Mouse (Mus musculus): ENCODE data around the gene Zfp418.
"Not testable (repeated sequence)": the region's sequence is repeated elsewhere in the genome, so short reads cannot be mapped to it uniquely, and the experiment has no call there.

Gene Zfp418

DNA sequence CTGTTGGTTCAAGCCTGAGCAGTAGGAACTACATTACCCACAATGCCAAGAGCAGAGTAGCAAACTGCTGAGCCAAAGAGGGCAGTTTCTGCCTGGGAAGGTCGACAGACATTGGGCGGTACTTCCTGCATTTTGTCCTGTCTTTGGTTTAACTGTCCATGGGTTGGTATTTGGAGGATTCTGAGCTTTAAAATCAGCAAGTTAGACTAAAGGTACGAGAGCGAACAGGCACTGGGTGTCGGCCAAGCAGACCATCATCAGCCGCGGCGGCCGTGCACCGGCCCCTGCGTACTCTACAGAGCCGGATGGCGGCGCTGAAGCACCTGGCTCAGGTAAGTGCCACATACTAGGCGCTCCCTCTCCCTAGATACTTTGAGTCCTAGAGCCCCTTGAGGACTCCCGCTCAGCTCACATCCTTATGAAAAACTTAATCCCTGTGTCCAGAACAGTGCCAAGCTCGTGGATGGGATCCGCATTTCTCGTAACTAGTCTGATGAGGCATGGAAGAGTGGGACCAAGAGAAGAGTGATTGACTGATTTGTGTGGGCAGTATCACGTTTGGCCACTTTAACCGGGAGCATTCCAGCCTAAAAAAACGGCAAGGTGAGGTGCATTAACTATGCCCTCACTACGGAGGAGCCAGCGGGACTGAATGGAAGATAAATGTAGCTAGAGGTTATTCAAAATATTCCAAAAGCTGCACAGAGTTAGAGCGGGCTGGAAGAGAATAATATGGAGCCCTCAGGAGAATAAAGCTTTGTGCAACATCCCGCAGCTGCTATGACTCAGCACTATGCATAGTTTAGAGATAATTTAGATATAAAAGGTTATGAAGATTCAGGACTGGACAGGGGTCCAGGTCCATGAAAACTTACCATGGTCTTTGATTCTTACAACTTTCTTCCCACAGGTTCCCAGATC, at the start of gene Zfp418:
Gene Zfp418, plus strand, starts transcription at position 104 of the 921 bp plus-strand sequence.
- peak; percentile 68 for DNase-seq

DNA sequence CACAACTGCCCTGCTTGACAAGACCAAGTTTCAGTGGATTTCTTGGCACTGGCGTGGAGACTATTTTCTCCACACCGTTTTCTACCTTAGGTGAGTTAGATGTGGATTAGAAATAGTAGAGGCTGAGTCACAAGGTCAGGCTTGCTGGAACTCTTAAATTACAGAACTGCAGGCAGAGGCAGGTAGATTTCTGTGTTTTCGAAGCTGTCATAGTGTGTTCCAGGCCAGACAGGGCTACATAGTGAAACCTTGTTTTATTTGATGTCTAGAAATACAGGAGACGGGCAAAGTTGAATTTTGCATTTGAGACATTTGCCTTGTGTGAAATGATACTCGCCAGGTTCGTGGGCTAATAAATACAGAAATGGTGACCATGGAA, 49.5 kb upstream of the Zfp418 start:
- DNase-seq, result no peak

DNA sequence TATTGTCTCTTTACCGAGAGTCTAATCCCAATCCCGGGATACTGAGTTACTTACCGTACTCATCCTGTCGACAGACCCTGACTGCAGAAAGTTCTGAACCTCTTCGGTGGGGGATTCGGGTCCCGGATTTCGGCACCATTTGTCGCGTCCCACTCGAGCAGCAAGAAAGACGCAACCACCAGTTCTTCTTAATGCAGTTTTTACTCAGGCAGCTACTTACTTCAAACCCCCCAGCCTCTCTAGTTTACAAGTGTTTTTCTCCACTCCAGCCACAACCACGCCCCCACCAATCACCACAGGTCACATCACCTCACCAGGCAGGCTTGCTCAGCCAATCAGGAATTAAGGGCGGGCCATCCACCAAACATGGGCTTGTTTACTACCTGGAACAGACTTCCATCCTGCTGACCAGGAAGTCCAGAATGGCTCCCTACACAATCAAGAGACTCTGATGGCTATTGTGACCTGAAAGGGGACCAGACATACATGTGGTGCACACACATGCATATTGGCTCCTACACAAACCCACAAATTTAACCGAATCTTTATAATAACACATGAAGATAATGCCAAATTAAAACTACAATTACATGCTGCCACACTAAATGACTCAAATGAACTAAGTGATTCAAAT, 40.5 kb upstream of the Zfp418 start:
- not testable (repeated sequence) for DNase-seq

DNA sequence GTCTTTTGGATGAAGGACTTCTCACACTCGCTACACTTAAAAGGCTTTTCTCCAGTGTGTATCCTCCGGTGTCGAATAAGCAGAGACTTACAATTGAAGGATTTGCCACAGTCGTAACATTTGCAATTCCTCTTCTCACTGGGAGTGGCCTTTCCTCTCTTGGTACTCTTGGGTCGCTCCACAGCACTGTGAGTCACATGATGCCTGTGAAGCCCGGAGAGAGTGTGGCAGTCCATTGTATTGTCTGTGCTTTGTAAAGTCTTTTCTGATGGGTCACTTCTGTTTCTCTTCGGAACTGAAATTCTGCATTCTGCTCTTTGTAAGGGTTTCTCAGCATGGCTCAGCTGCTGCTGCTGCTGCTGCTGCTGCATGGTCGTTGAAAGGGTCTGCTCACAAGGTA, 38.4 kb upstream of the Zfp418 start:
- no peak for DNase-seq

DNA sequence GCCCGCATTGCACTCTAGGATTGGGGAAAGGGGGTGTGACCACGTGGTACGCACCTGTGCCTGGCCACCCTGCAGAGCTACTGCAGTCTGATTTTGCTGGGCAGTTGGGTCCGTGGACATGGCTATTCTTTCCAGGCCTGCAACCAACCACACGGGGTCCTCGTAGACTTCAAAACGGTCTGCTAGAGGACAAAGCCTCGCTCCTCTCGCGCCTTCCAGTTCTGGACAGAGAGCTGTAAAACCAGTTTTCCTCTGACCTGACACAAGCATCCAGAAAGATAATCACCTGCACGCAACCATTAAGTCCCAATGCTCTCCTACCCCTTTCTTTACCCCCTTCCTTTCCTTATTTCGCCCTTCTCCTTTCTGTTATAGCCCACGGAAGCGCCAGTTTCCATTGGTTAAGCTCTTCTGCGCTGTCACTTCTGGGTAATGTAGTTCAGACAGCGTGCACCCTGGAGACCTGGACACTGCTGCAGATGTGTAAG, 34.7 kb upstream of the Zfp418 start, which contains the start of gene Zfp773:
Gene Zfp773, minus strand, starts transcription at position 377 of the 488 bp plus-strand sequence.
- DNase-seq, result peak; percentile 57

DNA sequence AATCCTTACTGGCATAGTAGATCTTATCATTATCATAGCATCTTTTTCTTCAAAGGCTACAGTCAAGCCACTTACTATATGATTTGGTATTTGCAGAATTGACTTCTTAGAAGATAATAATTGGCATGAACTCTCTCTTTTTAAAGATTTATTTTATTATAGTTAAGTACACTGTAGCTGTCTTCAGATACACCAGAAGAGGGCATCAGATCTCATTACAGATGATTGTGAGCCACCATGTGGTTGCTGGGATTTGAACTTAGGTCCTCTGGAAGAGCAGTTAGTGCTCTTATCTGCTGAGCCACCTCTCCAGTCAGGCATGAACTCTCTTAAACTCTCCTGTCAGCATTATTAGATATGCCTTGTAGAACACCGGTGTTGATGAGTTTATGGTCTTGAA, 26.9 kb upstream of the Zfp418 start:
- no peak for DNase-seq

DNA sequence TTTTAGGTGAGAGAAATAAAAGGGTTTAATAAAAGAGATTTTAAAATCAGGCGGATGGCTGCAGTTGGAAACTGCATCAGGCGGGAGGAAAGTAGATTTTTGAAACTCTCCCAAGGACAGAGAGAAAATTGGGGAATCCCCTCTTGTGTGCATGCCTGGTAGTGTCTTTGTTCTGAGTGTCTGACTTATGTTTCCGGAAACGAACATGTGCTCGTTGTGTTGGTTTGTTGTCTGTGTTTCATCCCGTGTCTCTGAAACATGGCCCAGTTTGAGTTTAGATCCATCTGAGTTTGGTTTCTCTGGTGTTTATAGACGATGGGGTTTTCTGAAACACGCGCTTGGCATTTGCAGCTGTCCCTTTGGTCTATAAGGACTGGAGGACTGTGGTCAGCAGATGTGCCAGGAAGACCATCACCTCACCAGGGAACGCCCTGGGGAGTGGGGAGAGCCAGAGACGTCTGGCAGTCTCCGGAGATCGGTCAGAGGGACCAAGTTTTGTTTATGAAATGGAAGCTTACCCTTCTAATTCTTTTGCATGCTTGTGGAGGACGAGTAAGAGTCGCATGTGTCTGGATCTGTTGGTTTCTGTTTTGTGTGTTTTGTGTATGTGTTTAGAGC, 25.0 kb upstream of the Zfp418 start:
- DNase-seq, result no peak

DNA sequence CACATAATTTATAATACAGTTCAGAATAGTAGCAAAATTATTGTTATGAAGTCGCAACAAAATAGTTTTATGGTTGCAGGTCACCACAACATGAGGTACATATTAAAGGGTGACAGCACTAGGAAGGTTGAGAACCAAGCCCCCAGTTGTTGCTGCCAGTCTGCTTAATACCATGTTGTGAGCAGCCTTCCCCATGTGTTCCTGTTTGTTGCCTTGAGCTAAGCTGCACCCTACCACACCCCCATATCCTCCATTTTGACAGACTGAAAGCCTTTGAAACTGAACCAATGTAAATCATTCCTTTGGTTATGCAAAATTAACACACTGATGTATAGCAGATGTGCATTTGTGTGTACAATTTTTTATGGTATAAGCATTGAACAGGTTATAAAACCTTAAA, 14.8 kb downstream of the Zfp418 start:
- no peak for DNase-seq

DNA sequence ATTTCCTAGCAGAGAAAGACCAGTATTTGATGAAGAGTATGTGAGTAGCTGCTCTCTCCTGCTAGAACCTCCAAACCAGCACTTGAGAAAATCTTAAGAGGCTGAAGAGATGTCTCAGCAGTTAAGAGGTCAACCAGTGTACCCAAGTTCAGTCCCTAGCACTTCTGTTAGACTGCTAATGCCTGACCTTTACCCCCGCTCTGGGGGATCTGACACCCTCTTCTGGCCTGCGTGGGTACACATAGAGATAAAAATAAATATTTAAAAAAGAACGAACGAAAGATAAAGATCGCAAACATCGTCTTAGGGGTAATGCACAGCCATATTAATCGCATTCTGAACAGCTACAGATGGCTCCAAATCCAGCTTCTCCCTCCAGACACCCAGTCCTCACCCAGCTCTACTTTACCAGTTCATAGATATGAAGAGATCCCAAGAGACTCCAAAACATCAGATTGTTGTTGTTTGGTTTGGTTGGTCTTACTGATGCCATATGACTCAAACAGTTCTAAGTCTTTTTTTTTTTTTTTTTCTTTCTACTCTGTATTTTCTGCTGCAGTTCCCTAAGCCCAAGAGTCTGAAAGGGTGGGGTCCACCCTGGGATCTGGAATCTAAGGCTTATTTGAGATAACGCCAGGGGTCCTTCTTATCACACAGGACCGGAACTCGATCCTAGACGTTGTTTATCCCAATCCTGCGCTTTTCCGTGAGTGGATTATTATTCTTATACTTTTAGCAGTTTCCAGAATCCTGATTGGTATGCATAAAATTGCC, 16.5 kb downstream of the Zfp418 start:
- DNase-seq, result no peak

DNA sequence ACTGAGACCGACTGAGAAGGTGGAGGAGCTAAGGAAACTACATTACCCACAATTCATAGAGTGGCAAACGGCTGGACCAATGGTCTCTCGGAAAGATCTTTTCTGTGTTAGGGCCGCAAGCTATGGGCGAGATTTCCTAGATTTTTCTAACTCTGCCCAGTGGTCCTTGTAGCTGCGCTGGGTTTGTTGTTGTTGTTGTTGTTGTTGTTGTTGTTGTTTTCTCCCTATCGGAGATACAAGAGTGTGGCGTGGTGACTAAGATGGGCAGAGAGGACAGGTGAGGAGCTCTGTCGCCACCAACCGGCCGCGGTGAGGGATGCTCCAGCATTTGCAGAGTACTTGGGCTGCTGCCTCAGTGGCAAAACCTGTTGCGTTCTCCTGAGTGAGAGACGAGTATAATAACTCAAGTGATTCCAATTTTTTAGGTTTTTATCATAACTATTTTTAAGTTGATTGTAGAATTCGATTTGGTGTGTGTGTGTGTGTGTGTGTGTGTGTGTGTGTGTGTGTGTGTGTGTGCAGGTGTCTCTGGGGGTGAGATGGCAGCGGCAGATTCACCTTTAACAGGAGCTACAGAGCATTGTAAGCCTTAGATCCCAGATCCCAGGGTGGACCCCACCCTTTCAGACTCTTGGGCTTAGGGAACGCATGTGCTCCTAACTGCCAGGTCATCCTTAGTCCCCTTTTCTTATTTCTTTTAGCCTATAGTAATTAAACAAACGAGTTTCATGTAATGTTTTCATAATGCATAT, 17.2 kb downstream of the Zfp418 start:
- DNase-seq, result peak; percentile 70

DNA sequence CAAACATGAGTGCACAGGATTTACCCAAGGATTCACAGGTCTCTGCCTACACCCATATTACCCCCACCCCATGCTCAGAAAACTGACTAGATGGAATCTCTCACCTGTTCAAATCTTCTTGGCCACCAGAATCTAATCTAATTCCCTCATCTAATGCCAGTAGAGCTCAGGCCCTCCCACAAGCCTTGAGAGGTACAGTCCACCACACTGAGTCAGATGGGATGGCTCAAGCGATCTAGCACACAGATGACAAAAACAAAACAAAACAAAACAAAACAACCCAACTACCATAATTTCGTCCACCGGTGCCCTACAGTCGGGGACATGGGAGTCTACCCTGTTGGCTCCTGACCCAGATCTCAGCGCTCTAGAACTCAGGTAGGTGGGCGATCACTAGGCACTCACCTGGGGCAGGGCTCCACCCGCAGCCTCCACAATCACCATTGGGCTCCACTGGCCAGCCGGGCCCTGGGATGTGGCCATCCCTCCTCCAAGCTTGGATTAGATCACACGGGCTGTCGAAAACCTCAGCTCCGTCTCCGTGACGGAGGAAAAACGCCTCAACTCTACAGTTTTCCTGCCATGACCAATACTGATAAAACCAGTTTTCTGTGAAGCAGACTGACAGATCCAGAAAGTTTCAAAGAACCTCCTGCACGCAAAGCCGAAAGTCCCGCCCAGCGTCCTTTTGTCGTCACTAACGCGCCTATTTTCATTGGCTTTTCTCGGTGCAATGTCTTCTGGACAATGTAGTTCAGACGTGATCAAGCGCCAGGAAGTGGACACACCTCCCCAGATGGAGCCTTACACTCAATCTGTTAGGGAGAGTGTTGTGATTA, 38.4 kb downstream of the Zfp418 start, which contains the start of gene Zfp772:
Gene Zfp772, minus strand, starts transcription at position 686 of the 839 bp plus-strand sequence.
- DNase-seq, result peak; percentile 39
